Mouse (Mus musculus) MEL (cell line): ENCODE data around the gene Kcnmb2.

Experiments used
- CTCF ChIP-seq, 3 experiments: IDR thresholded peaks in 2 of 3; conservative IDR thresholded peaks in 1 of 3; 2 replicates each; pipeline ENCODE4 v1.5.1; 2011 to 2012; ENCODE audit warnings: low read length in 3 of 3, low read depth in 2 of 3, mild to moderate bottlenecking in 2 of 3, improper control_type of control experiment in 1 of 3, inconsistent platforms in 1 of 3, mixed read lengths in 1 of 3, moderate library complexity in 1 of 3; ENCODE audit not compliant: control insufficient read depth in 1 of 3, insufficient read depth in 1 of 3, poor library complexity in 1 of 3, severe bottlenecking in 1 of 3
- GABPA ChIP-seq: IDR thresholded peaks from 2 replicates; pipeline ENCODE4 v1.6.1; 2012; ENCODE audit warnings: low read depth, mild to moderate bottlenecking, inconsistent platforms, low read length, improper control_type of control experiment, moderate library complexity
- MXI1 ChIP-seq: IDR thresholded peaks from 2 replicates; pipeline ENCODE4 v1.6.1; 2011; ENCODE audit warnings: mild to moderate bottlenecking, low read depth, low read length, improper control_type of control experiment
- POLR2A ChIP-seq, 2 experiments: IDR thresholded peaks; 2 replicates each; pipeline ENCODE4 v1.6.1; 2011 to 2012; ENCODE audit warnings: low read length in 2 of 2, mild to moderate bottlenecking in 2 of 2, control low read depth in 1 of 2, improper control_type of control experiment in 1 of 2, low read depth in 1 of 2, moderate library complexity in 1 of 2; ENCODE audit not compliant: control insufficient read depth in 1 of 2, insufficient read depth in 1 of 2, poor library complexity in 1 of 2
- ZNF384 ChIP-seq: IDR thresholded peaks from 2 replicates; pipeline ENCODE4 v1.6.1; 2012; ENCODE audit warnings: low read depth, mild to moderate bottlenecking, inconsistent platforms, low read length, improper control_type of control experiment

DNA sequence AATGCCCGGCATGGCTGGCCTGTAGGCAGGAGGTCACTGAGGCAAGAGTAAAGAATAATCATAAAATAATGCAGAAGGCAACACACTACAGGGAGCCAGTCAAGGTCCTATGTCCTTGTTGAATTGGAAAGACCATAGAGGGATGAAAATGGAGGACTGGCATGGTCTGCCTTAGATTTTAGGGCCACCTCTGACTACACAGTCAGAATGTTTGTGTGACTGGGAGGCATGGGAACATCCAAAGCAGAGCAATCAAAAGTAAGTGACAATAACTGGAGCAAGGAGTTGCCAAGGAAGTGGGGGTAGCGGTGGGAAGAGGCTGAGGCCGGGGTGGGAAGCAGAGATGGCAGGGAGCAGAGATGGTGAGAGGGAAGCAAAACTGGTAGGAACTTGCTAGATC is 60.8 kb downstream of the Kcnmb2 start:
- TF ChIP-seq CTCF (IDR thresholded peaks at IDR 0.05 in 2 of 3, conservative IDR thresholded peaks at IDR 0.05 in 1 of 3; ENCODE audit: control insufficient read depth in 1 of 3, insufficient read depth in 1 of 3, low read depth in 2 of 3, low read length in 3 of 3, poor library complexity in 1 of 3, severe bottlenecking in 1 of 3) = no peak
- TF ChIP-seq MXI1 = no peak
- no peak for TF ChIP-seq POLR2A (IDR thresholded peaks at IDR 0.05; ENCODE audit: control insufficient read depth in 1 of 2, insufficient read depth in 1 of 2, low read depth in 1 of 2, low read length in 2 of 2, poor library complexity in 1 of 2)
- no peak for TF ChIP-seq GABPA
- TF ChIP-seq ZNF384 = no peak
